Mouse (Mus musculus) embryonic stem cell, embryonic (primary cell): ENCODE measurements around the gene Emc9.

Experiments used
- CTCF ChIA-PET, 4 experiments: fragments of 300-600 bp in 2 of 4; fragments of 350-600 bp in 2 of 4; sonication (Branson Sonifier 250); formaldehyde crosslinking; loops; one replicate each; lab custom pipeline; 2022; ENCODE audit warnings: inconsistent platforms in 2 of 4; lab: Charles Lee
- POLR2A ChIA-PET, 4 experiments: fragments of 300-600 bp in 2 of 4; fragments of 350-600 bp in 2 of 4; sonication (Branson Sonifier 250); formaldehyde crosslinking; loops; one replicate each; lab custom pipeline; 2022; ENCODE audit warnings: antibody characterized with exemption in 4 of 4, inconsistent platforms in 1 of 4; lab: Charles Lee

Gene Emc9

GRCm38 (mm10) chr14:55584702-55585565 is at the start of gene Emc9:
Gene Emc9, minus strand, starts transcription at chr14:55585302.
- CTCF ChIA-PET = interaction anchor here in 3 of 4 experiments (0.5 to 1.6 kb wide), 11 partner anchors 10 to 411 kb away, joined by 3 to 6 read pairs (median 4); partner anchors contain the start of genes A730061H03Rik (in 1 of the 3) and Fitm1 (in 1 of the 3)
- POLR2A ChIA-PET = interaction anchor here (0.5 to 3.5 kb wide), 35 partner anchors 9 to 691 kb away, joined by 3 to 29 read pairs (median 4); partner anchors contain the start of genes A730061H03Rik (in 3 of the 4), Pck2 (in 3 of the 4), Dcaf11 (in 2 of the 4) and Fitm1 (in 2 of the 4)

GRCm38 (mm10) chr14:55629312-55629711 is 44.2 kb upstream of the Emc9 start:
- ChIA-PET CTCF (interaction anchor here in 3 of 4 experiments (1.3 to 1.7 kb wide), 5 partner anchors 12 to 114 kb away, joined by 3 to 9 read pairs (median 6); partner anchors contain the start of genes Mdp1 (in 2 of the 3) and Rec8 (in 2 of the 3)), POLR2A (interaction anchor here in 3 of 4 experiments (0.7 to 2.2 kb wide), 14 partner anchors 10 to 69 kb away, joined by 3 to 7 read pairs (median 4); partner anchors contain the start of genes Gmpr2 (in 2 of the 3), Nedd8 (in 2 of the 3), Rnf31 (in 2 of the 3) and A730061H03Rik (in 1 of the 3))

DNA sequence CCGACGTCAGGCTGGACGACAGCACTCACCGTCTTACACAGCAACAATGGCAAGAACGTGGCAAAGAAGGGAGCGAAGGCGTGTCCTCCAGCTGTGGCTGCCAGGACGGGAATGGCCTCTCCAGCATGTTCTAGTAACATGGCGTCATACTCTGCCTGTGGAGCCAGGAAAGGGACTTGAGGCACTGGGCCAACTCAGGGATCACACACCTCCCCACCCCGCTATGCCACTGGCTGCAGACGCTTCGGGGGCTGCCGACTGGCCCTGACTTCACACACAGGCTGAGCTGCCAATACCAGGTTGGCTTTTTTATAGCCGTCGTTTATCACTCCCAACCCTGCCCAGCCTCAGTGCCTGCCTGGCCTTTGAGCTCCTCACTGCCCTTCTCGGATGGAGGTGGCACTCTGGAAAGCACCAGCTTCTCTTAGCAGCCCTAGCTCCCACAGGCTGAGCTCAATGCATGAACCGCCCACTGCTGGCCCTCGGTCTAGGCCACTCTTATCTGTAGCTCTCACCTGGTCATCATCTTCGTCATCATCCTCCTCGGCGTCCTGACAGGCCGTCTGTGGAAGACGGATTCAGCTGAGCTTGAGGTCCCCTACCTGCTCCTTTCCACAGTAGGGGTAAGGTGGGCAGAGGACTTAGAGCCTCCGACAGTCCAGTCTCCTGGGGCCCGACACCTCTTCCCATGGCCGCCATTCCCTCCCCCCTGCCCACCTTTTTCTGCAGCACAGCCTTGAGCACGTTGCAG is 43.1 kb upstream of the Emc9 start:
- CTCF ChIA-PET = interaction anchor here (0.6 to 2.0 kb wide), 16 partner anchors 11 to 507 kb away, joined by 3 to 9 read pairs (median 4); partner anchors contain the start of genes Mdp1 (in 2 of the 4) and Rec8 (in 2 of the 4)
- POLR2A ChIA-PET = interaction anchor here in 3 of 4 experiments (0.7 to 2.2 kb wide), 16 partner anchors 9 to 245 kb away, joined by 3 to 7 read pairs (median 4); partner anchors contain the start of genes Gmpr2 (in 2 of the 3), Nedd8 (in 2 of the 3), Rnf31 (in 2 of the 3) and A730061H03Rik (in 1 of the 3)

- POLR2A ChIA-PET = interaction anchor here (0.5 to 2.9 kb wide), 35 partner anchors 9 to 291 kb away, joined by 3 to 24 read pairs (median 5); partner anchors contain the start of genes A730061H03Rik (in 3 of the 4), Dcaf11 (in 2 of the 4), Mdp1 (in 2 of the 4) and Pck2 (in 2 of the 4)
- CTCF ChIA-PET = interaction anchor here in 3 of 4 experiments (0.5 to 2.5 kb wide), 10 partner anchors 8 to 141 kb away, joined by 3 to 9 read pairs (median 4); partner anchors contain the start of genes Psme2 (in 2 of the 3), Rnf31 (in 2 of the 3) and A730061H03Rik (in 1 of the 3)
Observed at GRCm38 (mm10) chr14:55618486-55619195, 33.5 kb upstream of the Emc9 start.

GRCm38 (mm10) chr14:55617822-55618221 is 32.7 kb upstream of the Emc9 start, which contains the start of gene Rec8:
Gene Rec8, plus strand, starts transcription at chr14:55618037.
- POLR2A ChIA-PET = interaction anchor here (0.6 to 2.9 kb wide), 50 partner anchors 8 to 1923 kb away, joined by 3 to 24 read pairs (median 5); partner anchors contain the start of genes A730061H03Rik (in 3 of the 4), Mdp1 (in 3 of the 4), Psme2 (in 3 of the 4) and Dcaf11 (in 2 of the 4)
- CTCF ChIA-PET = interaction anchor here (0.5 to 2.5 kb wide), 20 partner anchors 9 to 248 kb away, joined by 3 to 9 read pairs (median 4); partner anchors contain the start of genes Psme2 (in 2 of the 4), Rnf31 (in 2 of the 4), A730061H03Rik (in 1 of the 4) and Mdp1 (in 1 of the 4)

GRCm38 (mm10) chr14:55616844-55617243 is 31.7 kb upstream of the Emc9 start:
- ChIA-PET CTCF (interaction anchor here in 3 of 4 experiments (0.5 to 2.5 kb wide), 8 partner anchors 12 to 127 kb away, joined by 3 to 9 read pairs (median 4); partner anchors contain the start of gene Mdp1 (in 1 of the 3)), POLR2A (interaction anchor here in 3 of 4 experiments (0.6 to 2.9 kb wide), 38 partner anchors 9 to 1386 kb away, joined by 3 to 24 read pairs (median 5); partner anchors contain the start of genes Psme2 (in 3 of the 3), A730061H03Rik (in 2 of the 3), Rabggta (in 2 of the 3) and Rnf31 (in 2 of the 3))

GRCm38 (mm10) chr14:55615876-55616275 is 30.8 kb upstream of the Emc9 start:
- CTCF ChIA-PET = interaction anchor here in 2 of 4 experiments (0.6 to 0.7 kb wide), 4 partner anchors 15 to 587 kb away, joined by 3 read pairs; no protein-coding TSS in a partner anchor
- POLR2A ChIA-PET = interaction anchor here in 1 of 4 experiments (1.1 to 1.4 kb wide), 2 partner anchors 25 to 106 kb away, joined by 3 to 4 read pairs; partner anchors contain the start of genes Psme2 and Rnf31

- ChIA-PET POLR2A (interaction anchor here in 2 of 4 experiments (0.8 to 1.5 kb wide), 2 partner anchors 29 to 60 kb away, joined by 3 read pairs; partner anchors contain the start of gene Tm9sf1 (in 1 of the 2)), CTCF (interaction anchor here in 1 of 4 experiments (1.2 kb wide), 1 partner anchor 23 kb away, joined by 3 read pairs; the partner anchor contains the start of genes Psme2 and Rnf31)
Observed at GRCm38 (mm10) chr14:55614565-55615178, 29.6 kb upstream of the Emc9 start.

- ChIA-PET POLR2A (interaction anchor here in 2 of 4 experiments (0.6 to 1.7 kb wide), 5 partner anchors 10 to 30 kb away, joined by 3 to 5 read pairs (median 3); partner anchors contain the start of gene Tm9sf1 (in 2 of the 2)), CTCF (no interaction called here)
Observed at GRCm38 (mm10) chr14:55613346-55613745, 28.2 kb upstream of the Emc9 start.

GRCm38 (mm10) chr14:55608339-55608738 is 23.2 kb upstream of the Emc9 start:
- ChIA-PET POLR2A (interaction anchor here in 2 of 4 experiments (0.8 to 3.5 kb wide), 6 partner anchors 10 to 53 kb away, joined by 3 to 24 read pairs (median 14); partner anchors contain the start of genes Psme2 (in 2 of the 2), Rec8 (in 2 of the 2) and Rnf31 (in 2 of the 2)), CTCF (interaction anchor here in 2 of 4 experiments (0.6 to 0.8 kb wide), 2 partner anchors 9 to 106 kb away, joined by 3 to 4 read pairs; partner anchors contain the start of gene Rec8 (in 1 of the 2))

DNA sequence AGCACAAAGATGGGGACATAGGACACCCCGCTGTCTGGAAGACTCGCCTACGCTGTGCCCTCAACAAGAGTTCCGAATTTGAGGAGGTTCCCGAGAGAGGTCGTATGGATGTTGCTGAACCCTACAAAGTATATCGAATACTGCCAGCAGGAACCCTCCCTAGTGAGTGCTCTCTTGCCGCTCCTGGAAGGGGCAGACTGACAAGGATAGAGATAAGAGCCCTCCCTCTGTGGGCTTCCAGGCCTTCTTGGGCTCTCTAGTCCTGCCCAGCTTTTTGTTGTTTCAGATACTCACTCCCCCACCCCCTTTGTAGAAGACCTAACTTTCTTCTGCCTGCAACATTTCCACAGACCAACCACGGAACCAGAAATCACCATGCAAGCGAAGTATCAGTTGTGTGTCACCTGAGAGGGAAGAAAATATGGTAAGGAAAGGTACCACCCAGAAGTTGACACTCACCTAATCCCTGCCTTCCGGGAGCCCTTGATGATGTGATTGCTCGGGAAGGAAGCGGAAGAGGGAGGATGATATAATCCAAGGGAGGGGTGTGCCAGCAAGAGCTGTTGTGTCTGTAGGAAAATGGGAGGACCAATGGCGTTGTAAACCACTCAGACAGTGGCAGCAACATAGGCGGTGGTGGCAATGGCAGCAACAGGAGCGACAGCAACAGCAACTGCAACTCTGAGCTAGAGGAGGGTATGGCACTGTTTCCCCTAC is 20.8 kb upstream of the Emc9 start:
- POLR2A ChIA-PET = interaction anchor here in 3 of 4 experiments (0.6 to 5.6 kb wide), 15 partner anchors 8 to 75 kb away, joined by 3 to 53 read pairs (median 4); partner anchors contain the start of genes A730061H03Rik (in 2 of the 3), Psme2 (in 2 of the 3), Rec8 (in 2 of the 3) and Rnf31 (in 2 of the 3)
- CTCF ChIA-PET = interaction anchor here in 2 of 4 experiments (0.5 to 1.6 kb wide), 2 partner anchors 428 to 1201 kb away, joined by 3 to 4 read pairs; no protein-coding TSS in a partner anchor

DNA sequence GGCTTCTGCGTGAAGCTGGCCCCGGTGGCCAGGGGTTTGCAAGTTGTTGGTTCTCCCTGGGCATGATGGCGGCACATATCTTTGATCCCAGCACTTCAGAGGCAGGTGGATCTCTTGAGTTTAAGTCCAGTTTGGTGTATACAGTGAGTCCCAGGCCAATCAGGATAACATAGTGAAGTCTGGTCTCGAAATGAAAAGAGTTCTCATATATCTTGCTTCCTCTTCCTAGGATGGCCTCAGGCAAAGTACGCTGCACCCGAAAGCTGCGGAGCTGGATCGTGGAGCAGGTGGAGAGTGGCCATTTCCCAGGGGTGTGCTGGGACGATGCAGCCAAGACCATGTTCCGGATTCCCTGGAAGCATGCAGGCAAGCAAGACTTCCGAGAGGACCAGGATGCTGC is 19.7 kb upstream of the Emc9 start:
- CTCF ChIA-PET = interaction anchor here (0.7 to 1.6 kb wide), 11 partner anchors 11 to 427 kb away, joined by 3 to 7 read pairs (median 4); partner anchors contain the start of genes Dhrs4 (in 1 of the 4), Emc9 (in 1 of the 4), Rabggta (in 1 of the 4) and Rec8 (in 1 of the 4)

DNA sequence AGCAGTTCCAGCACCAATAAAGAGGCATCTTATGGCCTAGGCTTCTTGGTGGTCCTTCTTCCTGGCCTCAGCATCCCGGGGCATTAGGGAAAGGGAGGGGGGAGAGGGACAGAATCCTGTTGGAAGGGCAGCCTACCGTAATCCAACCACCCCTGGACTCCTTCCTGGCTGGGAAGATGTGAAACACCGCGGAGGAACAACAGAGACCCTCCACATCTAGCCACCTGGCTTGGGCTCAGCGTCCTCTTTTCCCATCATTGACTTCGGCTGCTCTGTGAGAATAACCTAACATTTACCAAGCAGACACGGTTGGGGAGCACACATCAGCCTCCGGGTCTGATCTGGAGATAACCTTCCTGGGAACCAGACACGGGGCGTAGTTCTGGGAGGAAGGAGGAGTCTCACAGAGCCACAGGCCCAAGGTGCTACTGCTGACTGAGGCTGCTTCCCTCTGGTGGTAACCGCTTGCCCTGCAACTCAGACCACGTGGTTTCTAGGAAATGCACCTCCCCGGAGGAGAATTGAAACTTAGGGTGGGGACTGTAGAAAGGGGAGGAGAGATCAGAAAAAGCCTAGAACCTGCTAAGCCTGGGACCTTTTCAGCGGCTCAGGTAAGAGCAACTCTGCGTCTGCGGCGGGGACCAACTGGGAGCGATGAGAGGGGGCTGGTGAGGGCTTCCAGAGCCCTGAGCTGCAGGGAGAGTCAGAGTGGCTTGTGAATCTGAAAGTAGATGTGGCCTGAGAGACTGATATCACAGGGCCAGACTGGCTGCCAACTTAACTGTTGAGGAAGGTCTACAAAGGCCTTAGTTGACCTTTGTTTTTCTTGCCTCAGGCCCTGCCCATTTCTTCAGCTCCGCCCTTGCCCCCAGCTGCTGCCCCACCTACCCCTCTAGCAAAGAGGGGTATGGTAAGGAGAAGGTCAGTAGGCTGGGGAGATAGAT is 18.8 kb upstream of the Emc9 start:
- POLR2A ChIA-PET = interaction anchor here (0.5 to 5.6 kb wide), 31 partner anchors 12 to 723 kb away, joined by 3 to 53 read pairs (median 4); partner anchors contain the start of genes Psme2 (in 3 of the 4), Rnf31 (in 3 of the 4), A730061H03Rik (in 2 of the 4) and Gmpr2 (in 2 of the 4)
- CTCF ChIA-PET = interaction anchor here (0.7 to 1.6 kb wide), 11 partner anchors 10 to 426 kb away, joined by 3 to 7 read pairs (median 4); partner anchors contain the start of genes Dhrs4 (in 1 of the 4), Emc9 (in 1 of the 4), Rabggta (in 1 of the 4) and Rec8 (in 1 of the 4)

More for the DNA sequence above, 19.7 kb upstream of the Emc9 start:
- POLR2A ChIA-PET = interaction anchor here (0.5 to 5.6 kb wide), 29 partner anchors 13 to 295 kb away, joined by 3 to 53 read pairs (median 4); partner anchors contain the start of genes A730061H03Rik (in 3 of the 4), Gmpr2 (in 2 of the 4), Nedd8 (in 2 of the 4) and Psme2 (in 2 of the 4)
